Mouse (Mus musculus): Measurements from ENCODE around the gene Khdc4.

The Khdc4 gene

GRCm38 (mm10) chr3:88684980-88685941 is at the start of gene Khdc4:
Gene Khdc4 (plus strand): TSS chr3:88685803.
- DNase-seq (ENCODE audit: low spot score) = peak; percentile 97

GRCm38 (mm10) chr3:88636555-88636986 is 49.0 kb upstream of the Khdc4 start:
- no peak for DNase-seq (ENCODE audit: low spot score)

GRCm38 (mm10) chr3:88637134-88637533 is 48.5 kb upstream of the Khdc4 start:
- DNase-seq (ENCODE audit: low spot score) = no peak

DNA sequence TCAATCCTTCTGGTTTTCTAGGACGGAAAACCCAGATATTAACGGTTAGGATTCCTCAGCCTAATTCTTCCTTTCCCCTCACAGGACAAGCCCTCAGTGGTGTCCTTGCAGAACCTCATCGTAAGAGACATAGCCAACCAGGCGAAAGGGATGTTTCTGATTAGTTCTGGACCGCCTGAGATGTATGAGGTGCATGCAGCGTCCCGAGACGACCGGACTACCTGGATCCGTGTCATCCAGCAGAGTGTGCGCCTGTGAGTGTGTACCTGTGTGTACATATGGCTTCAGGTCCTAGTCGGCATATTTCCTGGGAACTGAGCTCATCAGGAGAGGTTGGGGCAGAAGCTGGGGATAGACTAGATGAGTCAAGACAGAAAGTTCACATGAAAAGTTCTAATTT is 46.4 kb upstream of the Khdc4 start:
- no peak for DNase-seq (ENCODE audit: low spot score)

- DNase-seq (ENCODE audit: low spot score) = no peak
Observed at GRCm38 (mm10) chr3:88640676-88641075, 44.9 kb upstream of the Khdc4 start.

DNA sequence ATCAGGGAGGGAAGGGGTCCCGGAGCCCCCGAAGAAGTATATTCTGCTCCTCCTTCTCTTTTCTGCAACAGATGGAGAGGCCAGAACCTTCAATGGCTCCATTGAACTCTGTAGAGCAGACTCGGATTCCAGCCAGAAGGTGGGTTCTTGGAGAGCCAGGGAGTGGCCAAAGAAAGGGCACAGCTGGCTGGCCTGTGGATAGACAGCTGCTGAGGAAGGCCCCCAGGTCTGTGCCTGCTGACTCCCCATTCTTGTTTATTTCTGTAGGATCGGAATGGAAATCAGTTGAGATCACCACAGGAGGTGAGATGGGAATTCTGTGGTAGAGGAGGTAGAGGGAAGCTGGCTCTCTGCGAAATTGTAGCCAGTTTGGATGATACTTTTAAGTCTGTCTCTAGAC is 42.5 kb upstream of the Khdc4 start:
- no peak for DNase-seq (ENCODE audit: low spot score)

DNA sequence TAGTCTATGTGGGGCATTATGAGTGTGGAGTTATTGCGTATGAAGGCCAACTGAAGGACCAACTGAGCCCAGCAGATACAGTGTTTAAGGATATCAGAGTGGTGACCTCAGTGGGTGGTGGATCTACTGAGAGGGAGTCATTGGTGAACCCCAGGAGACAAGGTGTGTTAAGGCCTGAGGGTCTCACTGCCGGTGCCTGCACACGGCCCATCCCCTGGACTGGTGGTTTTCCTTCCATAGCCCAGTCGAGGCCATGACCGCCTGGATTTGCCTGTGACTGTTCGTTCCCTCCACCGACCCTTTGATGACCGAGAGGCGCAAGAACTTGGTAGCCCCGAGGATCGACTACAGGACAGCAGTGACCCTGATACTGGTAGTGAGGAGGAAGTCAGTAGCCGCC is 39.7 kb upstream of the Khdc4 start:
- no peak for DNase-seq (ENCODE audit: low spot score)

GRCm38 (mm10) chr3:88646426-88646995 is 39.1 kb upstream of the Khdc4 start:
- no peak for DNase-seq (ENCODE audit: low spot score)

GRCm38 (mm10) chr3:88647076-88647475 is 38.5 kb upstream of the Khdc4 start:
- no peak for DNase-seq (ENCODE audit: low spot score)

- no peak for DNase-seq (ENCODE audit: low spot score)
Observed at GRCm38 (mm10) chr3:88647779-88648413, 37.7 kb upstream of the Khdc4 start.

DNA sequence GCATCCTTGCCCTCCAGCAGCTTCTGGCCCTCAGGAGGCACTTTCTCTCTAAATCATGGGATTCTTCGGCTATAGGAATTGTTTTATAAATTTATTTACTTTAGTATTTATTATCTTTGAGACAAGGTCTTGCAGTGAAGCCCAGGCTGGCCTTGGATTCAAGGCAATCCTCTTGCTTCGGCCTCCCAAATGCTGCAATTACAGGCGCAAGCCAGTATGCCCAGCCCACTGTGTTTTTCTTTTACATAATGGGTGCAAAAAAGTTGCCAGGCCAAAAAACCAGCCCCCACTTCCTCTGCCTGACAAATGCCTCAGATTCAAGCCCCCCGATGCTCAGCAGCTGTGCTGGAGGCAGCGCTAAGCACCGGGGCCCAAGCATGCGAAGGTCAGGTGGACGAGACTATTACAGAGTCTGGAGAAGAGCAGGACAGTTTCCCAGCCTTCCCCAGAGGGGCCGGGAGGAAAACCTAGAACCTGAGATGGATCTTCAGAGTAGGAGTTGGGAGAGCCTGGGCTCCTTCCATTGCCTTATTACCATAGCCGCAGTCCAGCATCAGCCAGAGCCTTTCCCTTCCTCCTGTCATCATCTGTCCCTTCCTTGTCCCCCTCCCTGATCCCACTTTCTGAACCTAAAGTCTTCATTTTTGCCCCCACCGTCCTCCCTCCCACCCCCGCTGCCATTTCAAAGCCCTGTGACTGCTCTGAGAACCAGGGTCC is 37.0 kb upstream of the Khdc4 start:
- no peak for DNase-seq (ENCODE audit: low spot score)

GRCm38 (mm10) chr3:88649186-88649585 is 36.4 kb upstream of the Khdc4 start:
- no peak for DNase-seq (ENCODE audit: low spot score)

DNA sequence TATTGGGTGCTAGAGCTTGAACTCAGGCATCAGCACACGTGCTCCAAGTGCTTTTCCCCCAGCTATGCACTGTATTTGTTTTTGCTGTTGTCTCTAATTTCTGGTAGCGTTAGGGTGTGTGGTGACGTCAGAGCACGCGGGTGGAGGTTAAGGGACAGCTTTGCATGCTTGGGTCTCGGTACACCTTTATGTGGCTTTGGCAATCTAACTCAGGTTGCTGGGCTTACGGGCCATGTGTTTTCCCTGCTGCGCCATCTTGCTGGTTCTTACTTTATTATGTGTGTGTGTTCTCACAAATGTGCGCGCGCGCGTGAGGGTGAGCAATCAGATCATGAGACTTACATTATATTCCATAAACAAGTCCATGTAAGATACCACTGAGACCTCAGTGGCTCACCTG is 35.6 kb upstream of the Khdc4 start:
- no peak for DNase-seq (ENCODE audit: low spot score)

DNA sequence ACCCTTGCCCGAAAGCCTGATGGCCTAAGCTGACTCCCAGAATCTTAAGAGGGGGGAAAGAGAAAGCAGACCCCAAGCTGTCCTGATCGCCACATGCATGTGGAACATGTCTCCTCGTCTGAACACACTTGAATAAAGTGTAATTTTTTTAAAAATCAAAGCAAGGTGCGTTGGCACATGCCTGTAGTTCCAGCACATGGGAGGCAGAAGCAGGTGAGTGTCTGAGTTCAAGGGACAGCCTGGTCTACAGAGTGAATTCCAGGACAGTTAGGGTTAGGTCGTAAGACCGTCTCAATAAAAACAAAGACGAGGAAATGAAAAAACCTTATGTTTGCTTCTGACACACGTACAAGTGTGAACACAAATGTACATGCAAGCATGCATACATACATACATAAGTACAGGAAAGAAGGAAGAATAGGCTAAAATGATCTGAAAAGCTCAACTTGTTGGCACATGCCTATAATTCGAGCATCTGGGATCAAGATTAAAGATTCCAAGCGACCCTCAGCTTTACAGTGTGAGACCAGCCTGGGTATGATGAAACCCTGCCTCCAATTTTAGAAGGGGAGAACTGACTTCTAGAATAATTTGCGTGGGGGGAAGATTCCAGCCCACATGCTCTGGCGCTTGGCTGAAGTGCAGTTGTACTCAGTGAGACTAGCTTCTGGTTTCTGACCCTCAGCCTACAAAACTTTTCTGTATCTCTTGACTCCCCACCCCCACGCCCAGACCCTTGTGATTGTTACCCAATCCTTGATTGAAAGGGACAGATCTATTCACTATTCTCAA is 34.7 kb upstream of the Khdc4 start:
- no peak for DNase-seq (ENCODE audit: low spot score)

DNA sequence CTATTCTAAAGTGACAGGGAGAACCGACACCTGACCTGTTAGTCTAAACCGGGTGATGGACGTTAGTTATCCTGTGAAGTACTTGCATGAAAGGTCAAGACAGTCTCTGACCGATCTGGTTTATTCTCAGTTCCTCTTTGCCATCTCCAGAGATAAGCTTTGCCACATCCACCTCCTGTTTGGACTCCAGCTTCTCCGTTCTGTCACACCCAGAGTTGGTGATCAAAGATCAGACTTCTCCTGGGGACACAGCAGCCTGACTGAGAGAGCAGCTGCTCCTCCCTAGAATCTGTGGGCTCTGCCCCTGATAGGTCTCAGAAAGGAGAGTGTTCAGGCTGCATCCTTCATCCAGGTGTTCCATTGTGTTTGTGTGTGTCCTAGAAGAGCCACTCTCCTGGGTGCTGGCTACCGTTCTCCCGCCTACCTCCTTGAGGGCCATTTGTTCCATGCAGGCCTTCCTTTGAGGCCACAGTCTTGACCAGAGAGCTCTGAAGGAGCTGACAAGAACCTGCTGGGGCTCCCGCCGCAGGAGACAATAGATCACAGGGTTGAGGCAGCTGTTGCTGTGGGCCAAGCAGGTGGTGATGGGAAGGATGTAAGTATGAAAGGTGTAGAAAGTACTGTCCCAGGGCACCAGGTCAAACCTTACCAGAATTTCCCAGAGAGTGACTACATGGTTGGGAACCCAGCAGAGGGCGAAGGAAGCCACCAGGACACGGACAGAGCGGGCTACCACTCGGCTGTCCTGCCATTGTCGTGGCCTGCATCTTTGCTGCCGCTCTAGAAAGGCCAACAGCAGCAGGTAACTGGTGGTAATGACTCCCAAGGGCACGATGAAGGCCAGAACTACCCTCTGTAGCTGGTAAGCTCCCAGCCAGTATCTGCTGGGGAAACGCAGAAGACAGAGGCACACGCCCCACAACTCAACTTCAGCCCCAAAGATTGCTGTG is 33.7 kb upstream of the Khdc4 start:
- no peak for DNase-seq (ENCODE audit: low spot score)

DNA sequence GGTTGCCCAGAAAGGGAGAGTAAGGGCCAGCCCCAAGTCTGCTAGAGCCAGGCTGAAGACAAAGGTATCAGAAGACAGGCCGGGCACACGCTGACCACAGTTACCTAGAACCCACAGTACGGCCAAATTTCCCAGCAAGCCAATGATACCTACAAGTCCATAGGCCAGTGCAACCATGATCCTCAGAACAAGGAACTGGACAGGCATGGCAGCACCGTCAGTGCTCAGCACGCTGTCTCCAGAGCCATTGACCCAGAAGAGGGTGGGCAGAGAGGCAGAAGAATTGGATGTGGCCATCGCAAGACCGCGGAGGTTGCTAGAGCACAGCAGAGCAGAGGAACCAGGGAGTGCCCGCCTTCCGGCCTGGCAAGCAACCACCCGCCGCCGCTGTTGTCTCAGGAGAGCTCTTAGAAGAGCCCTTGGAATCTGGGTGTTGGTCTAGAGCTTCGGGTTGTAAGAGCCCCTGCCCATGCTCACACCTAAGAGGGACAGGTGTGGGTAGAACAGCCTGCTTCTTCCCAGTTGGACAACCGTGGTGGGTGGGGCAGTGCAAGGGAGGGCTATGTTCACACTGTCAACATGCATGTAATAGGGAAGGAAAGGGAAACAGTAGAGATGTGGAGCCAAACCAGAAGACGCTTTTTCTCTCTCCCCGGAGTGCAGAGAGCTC is 32.6 kb upstream of the Khdc4 start, which contains the start of gene Rxfp4:
Gene Rxfp4 (minus strand): TSS at position 297 of the 670 bp plus-strand sequence.
- no peak for DNase-seq (ENCODE audit: low spot score)

GRCm38 (mm10) chr3:88653516-88654370 is 31.9 kb upstream of the Khdc4 start:
- DNase-seq (ENCODE audit: low spot score) = no peak

DNA sequence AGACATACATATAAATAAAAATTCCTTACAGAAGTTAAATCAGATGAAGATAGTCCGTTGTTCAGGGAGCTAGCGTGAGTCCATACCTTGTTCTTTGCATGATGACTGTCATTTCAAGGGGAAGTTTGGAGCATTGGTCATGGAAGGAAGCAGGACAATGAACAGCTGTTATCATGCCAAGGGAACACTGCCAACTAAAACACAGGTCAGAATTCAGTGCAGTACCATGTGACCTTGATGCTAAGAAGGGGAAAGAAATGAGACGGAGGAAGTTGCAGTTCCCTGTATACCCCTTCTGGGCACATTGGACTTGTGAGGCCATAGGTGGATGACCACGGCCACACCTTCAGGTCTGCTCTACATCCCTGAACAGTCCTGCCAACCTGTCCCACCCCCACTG is 31.0 kb upstream of the Khdc4 start:
- no peak for DNase-seq (ENCODE audit: low spot score)

DNA sequence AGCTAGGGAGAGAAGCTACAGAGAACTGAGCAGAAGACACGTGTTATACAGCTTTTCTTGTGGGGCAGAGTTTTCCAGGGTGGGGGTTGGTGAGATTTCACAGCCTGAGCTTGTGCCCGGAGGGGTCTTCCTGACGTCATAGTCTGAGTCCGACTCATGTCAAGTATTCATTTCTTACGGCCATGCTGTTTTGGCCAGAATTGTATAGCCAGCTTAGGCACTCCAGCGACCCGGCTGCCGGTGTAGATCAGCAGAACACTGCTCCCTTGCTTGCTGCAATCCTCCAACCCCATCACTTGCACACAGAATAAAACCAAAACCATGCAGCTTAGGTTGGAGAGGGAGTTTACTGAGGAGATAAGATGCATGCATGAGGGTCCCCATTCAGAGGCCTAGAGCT is 30.0 kb upstream of the Khdc4 start:
- DNase-seq (ENCODE audit: low spot score) = no peak

Data from left cerebral cortex, adult 11 months (tissue).